Mouse (Mus musculus): Measurements from ENCODE around the gene U2af1. TPM values are rescaled to one million over a fixed set of nuclear protein-coding genes. Genes with fewer than 3 reads are reported as not detected.

Gene U2af1
- polyA plus RNA-seq, 1 experiment from 2014 or later: 162 TPM

DNA sequence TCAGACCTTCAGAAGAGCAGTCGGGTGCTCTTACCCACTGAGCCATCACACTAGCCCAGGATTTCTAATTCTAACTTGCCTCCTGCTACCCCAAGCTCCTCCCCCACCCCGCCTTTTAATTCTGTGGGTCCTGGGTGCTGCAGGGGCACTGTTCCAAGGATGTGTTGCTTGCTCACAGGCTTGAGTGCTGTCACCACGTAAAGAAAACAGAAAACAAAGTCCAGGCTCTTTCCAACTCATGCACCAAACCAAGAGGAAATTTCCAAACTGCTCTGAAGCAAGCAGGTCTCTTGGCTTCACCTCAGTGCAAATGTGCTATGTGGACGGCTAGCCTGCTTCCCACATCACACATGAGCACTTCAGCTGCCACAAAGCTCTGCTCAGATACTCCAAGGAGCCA, 3.3 kb downstream of the U2af1 start:
- no peak overlapping the region for H3K27ac ChIP-seq (ENCODE audit: low read depth)
- H3K36me3 ChIP-seq (ENCODE audit: control insufficient read depth, insufficient read depth, low read length): peaks cover 68% of the 10 kb centered on the region

DNA sequence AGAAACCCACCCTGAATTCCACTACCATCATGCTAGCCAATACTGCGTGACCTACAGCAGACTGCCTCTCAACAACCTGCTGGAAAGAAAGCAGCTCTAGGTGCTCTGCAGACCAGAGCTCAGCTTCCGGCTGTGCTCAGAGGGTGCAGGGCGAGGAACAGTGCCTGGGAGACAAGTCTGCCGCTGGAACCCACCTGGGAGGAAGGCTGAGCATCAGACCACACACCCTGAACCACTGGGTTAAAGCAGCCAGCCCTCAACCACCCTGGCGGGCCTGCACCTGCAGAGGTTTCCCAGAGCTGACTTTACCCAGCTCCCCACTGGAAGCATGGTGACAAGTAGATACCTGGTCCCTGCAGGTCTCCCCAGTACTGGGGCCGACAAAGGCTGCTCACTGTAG, 5.4 kb downstream of the U2af1 start:
- peaks cover 7% of the 10 kb centered on the region for H3K4me1 ChIP-seq (replicated peaks; ENCODE audit: control insufficient read depth, insufficient read depth, low read length)
- no peaks in the 10 kb centered on the region for H3K9me3 ChIP-seq (ENCODE audit: control insufficient read depth, low read length)
- no peak overlapping the region for H3K4me3 ChIP-seq (ENCODE audit: low read depth, low read length)
- H3K27me3 ChIP-seq (replicated peaks; ENCODE audit: control insufficient read depth, insufficient read depth, low read length): no peaks in the 10 kb centered on the region
- WGBS: 73% methylated on average over 6 of the region's 6 CpGs
- DNase-seq (ENCODE audit: low spot score): no peak
- H3K36me3 ChIP-seq (ENCODE audit: control insufficient read depth, insufficient read depth, low read length): peaks cover 89% of the 10 kb centered on the region
- no peak for ATAC-seq (replicated peaks; ENCODE audit: low FRiP score, low TSS enrichment, low read depth)
- no peak overlapping the region for H3K27ac ChIP-seq (ENCODE audit: low read depth)
- no peak overlapping the region for H3K4me2 ChIP-seq (ENCODE audit: low read length)
- H3K9ac ChIP-seq (ENCODE audit: low read length): no peak overlapping the region

More for the DNA sequence above, 3.3 kb downstream of the U2af1 start:
- no peak for DNase-seq (ENCODE audit: low spot score)
- Histone ChIP-seq H3K27me3 (replicated peaks; ENCODE audit: control insufficient read depth, insufficient read depth, low read length) (no peaks in the 10 kb centered on the region), H3K4me1 (replicated peaks; ENCODE audit: control insufficient read depth, insufficient read depth, low read length) (peaks cover 11% of the 10 kb centered on the region), H3K9ac (ENCODE audit: low read length) (no peak overlapping the region), H3K4me3 (ENCODE audit: low read depth, low read length) (no peak overlapping the region), H3K4me2 (ENCODE audit: low read length) (no peak overlapping the region), H3K9me3 (ENCODE audit: control insufficient read depth, low read length) (no peaks in the 10 kb centered on the region)
- no peak for ATAC-seq (replicated peaks; ENCODE audit: low FRiP score, low TSS enrichment, low read depth)
- 78% methylated on average over 4 of the region's 4 CpGs for WGBS

DNA sequence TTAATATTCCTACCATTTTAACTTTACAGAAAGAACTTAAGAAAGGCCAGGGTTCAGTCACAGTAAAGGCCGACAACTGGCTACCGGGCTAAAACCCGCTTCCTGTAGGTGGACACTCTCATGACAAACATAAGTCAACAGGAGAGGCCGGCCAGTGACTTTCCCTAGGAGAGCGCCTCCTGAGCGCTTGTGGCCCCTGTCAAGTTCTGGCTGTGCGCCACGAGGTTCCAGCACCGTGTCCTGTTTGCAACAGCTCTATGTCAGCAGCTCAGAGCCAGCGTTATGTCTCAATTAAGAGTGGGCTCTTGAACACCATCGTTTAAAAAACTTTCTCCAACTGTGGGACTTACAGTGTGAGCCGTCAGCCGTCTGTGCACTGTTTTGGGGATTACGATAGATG, 6.5 kb downstream of the U2af1 start:
- Histone ChIP-seq H3K27ac (ENCODE audit: low read depth) (no peak overlapping the region), H3K36me3 (ENCODE audit: control insufficient read depth, insufficient read depth, low read length) (peaks cover 96% of the 10 kb centered on the region), H3K27me3 (replicated peaks; ENCODE audit: control insufficient read depth, insufficient read depth, low read length) (no peaks in the 10 kb centered on the region), H3K4me1 (replicated peaks; ENCODE audit: control insufficient read depth, insufficient read depth, low read length) (peaks cover 2% of the 10 kb centered on the region), H3K9me3 (ENCODE audit: control insufficient read depth, low read length) (no peaks in the 10 kb centered on the region), H3K4me2 (ENCODE audit: low read length) (no peak overlapping the region), H3K4me3 (ENCODE audit: low read depth, low read length) (no peak overlapping the region), H3K9ac (ENCODE audit: low read length) (no peak overlapping the region)
- no peak for ATAC-seq (replicated peaks; ENCODE audit: low FRiP score, low TSS enrichment, low read depth)
- no peak for DNase-seq (ENCODE audit: low spot score)
- WGBS: 86% methylated on average over 14 of the region's 14 CpGs

DNA sequence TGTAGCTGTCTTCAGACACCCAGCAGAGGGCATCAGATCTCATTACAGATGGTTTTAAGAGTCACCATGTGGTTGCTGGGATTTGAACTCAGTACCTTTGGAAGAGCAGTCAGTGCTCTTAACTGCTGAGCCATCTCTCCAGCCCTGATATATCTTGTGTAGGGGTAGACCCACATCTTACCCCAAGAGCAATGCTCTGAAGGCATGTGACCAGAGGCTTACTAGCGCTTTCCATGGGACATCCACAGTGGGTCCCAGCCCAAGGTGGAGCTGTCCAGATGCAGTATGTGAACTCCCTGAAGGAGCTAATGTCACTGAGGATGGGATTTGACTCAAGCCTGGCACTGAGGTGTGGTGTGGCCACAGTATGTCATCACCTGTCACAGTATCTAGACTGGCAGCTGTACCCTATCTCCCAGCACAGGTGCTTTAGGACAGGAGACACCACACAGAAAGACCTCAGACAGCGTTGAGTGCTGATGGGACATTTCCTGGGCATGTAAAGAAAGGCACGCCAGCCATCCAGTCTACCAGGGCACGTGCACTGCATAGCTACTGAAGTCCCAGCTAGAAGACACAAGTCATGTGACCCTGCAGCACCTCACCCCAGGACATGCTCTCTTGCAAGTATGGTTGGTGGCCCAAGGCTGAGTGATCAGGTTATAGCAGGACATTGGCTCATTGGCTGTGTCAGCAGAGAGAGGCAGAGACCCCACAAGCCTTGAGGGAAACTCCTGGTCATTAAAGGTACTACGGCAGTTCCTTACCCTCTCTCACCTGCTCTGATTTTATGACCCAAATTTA, 12.3 kb downstream of the U2af1 start:
- peak; percentile 40; the same call in 1 of the 2 replicates for ATAC-seq (replicated peaks; ENCODE audit: low FRiP score, low TSS enrichment, low read depth)
- no peak overlapping the region for H3K4me2 ChIP-seq (ENCODE audit: low read length)
- no peak overlapping the region for H3K9ac ChIP-seq (ENCODE audit: low read length)
- no peaks in the 10 kb centered on the region for H3K9me3 ChIP-seq (ENCODE audit: control insufficient read depth, low read length)
- WGBS: 91% methylated on average over 5 of the region's 5 CpGs
- no peak for DNase-seq (ENCODE audit: low spot score)
- H3K36me3 ChIP-seq (ENCODE audit: control insufficient read depth, insufficient read depth, low read length): peaks cover 52% of the 10 kb centered on the region
- no peaks in the 10 kb centered on the region for H3K4me1 ChIP-seq (replicated peaks; ENCODE audit: control insufficient read depth, insufficient read depth, low read length)
- H3K4me3 ChIP-seq (ENCODE audit: low read depth, low read length): no peak overlapping the region
- no peaks in the 10 kb centered on the region for H3K27me3 ChIP-seq (replicated peaks; ENCODE audit: control insufficient read depth, insufficient read depth, low read length)
- no peak overlapping the region for H3K27ac ChIP-seq (ENCODE audit: low read depth)

DNA sequence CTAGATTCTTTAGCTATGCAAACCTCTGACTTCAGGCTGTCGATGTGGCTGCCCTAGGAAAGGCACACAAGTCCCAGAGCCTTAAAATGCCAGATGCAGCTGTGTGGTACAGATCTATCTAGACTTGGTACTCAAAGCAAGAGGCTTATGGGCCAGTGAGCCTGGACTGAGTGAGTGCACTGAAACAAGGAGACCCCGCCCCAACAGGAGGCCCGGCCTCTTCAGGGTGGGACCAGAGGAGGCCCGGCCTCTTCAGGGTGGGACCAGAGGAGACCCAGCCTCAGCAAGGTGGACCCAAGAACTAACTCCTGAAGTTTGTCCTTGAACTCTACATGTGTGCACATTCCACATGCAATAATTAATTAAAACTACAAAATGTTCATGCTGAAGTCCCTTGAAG, 15.8 kb downstream of the U2af1 start:
- Histone ChIP-seq H3K9ac (ENCODE audit: low read length) (no peak overlapping the region), H3K4me2 (ENCODE audit: low read length) (no peak overlapping the region), H3K27me3 (replicated peaks; ENCODE audit: control insufficient read depth, insufficient read depth, low read length) (no peaks in the 10 kb centered on the region), H3K36me3 (ENCODE audit: control insufficient read depth, insufficient read depth, low read length) (peaks cover 18% of the 10 kb centered on the region), H3K4me1 (replicated peaks; ENCODE audit: control insufficient read depth, insufficient read depth, low read length) (no peaks in the 10 kb centered on the region), H3K27ac (ENCODE audit: low read depth) (no peak overlapping the region), H3K4me3 (ENCODE audit: low read depth, low read length) (no peak overlapping the region), H3K9me3 (ENCODE audit: control insufficient read depth, low read length) (no peaks in the 10 kb centered on the region)
- no peak for DNase-seq (ENCODE audit: low spot score)
- ATAC-seq (replicated peaks; ENCODE audit: low FRiP score, low TSS enrichment, low read depth): no peak
- WGBS: 73% methylated on average over 4 of the region's 4 CpGs

DNA sequence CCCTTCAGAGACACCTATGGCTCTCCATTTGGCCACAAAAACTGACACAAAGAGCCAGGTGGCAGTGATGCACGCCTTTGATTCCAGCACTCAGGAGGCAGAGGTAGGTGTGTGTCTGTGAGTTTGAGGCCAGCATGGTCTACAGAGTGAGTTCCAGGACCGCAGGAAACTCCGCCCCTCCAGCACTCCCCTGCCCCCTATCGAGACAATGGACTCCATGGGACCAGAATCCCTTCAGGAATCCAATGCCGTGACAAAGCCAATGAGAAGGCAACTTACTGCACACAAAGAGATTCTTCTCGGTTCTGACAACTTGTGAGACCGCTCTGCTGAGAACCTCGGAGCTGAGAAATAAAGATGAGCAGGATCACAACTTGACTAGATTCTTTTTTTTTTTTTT, 16.4 kb downstream of the U2af1 start:
- Histone ChIP-seq H3K36me3 (ENCODE audit: control insufficient read depth, insufficient read depth, low read length) (peaks cover 12% of the 10 kb centered on the region), H3K9ac (ENCODE audit: low read length) (no peak overlapping the region), H3K4me1 (replicated peaks; ENCODE audit: control insufficient read depth, insufficient read depth, low read length) (no peaks in the 10 kb centered on the region; the same call in 1 of the 2 replicates), H3K4me3 (ENCODE audit: low read depth, low read length) (no peak overlapping the region), H3K4me2 (ENCODE audit: low read length) (no peak overlapping the region), H3K27ac (ENCODE audit: low read depth) (no peak overlapping the region), H3K9me3 (ENCODE audit: control insufficient read depth, low read length) (no peaks in the 10 kb centered on the region), H3K27me3 (replicated peaks; ENCODE audit: control insufficient read depth, insufficient read depth, low read length) (no peaks in the 10 kb centered on the region)
- 49% methylated on average over 8 of the region's 8 CpGs for WGBS
- no peak for ATAC-seq (replicated peaks; ENCODE audit: low FRiP score, low TSS enrichment, low read depth)
- no peak for DNase-seq (ENCODE audit: low spot score)

DNA sequence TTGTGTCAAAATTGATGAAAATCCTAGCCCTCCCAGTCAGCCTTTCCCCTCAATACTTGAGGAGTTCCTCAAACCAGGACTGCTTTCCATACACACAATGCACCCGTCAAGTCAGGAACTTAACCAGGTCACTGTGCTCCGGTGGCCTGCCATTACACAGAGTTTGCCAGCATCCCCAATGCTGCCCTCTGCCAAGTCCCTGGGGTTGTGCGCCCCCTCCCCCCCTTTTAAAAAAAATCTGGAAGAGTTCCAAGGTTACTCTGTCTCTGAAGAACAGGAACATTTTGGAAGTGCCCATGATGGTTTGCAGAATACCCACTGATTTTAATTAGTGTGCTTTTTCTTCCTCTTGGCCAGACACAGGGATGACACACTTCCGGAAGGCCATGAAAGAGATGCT, 19.0 kb downstream of the U2af1 start:
- H3K9ac ChIP-seq (ENCODE audit: low read length): no peak overlapping the region
- no peak overlapping the region for H3K4me3 ChIP-seq (ENCODE audit: low read depth, low read length)
- no peaks in the 10 kb centered on the region for H3K9me3 ChIP-seq (ENCODE audit: control insufficient read depth, low read length)
- H3K36me3 ChIP-seq (ENCODE audit: control insufficient read depth, insufficient read depth, low read length): no peaks in the 10 kb centered on the region
- ATAC-seq (replicated peaks; ENCODE audit: low FRiP score, low TSS enrichment, low read depth): no peak
- H3K27ac ChIP-seq (ENCODE audit: low read depth): no peak overlapping the region
- H3K27me3 ChIP-seq (replicated peaks; ENCODE audit: control insufficient read depth, insufficient read depth, low read length): peaks cover 21% of the 10 kb centered on the region
- no peak overlapping the region for H3K4me2 ChIP-seq (ENCODE audit: low read length)
- 60% methylated on average over 4 of the region's 4 CpGs for WGBS
- DNase-seq (ENCODE audit: low spot score): no peak
- H3K4me1 ChIP-seq (replicated peaks; ENCODE audit: control insufficient read depth, insufficient read depth, low read length): peaks cover 8% of the 10 kb centered on the region

DNA sequence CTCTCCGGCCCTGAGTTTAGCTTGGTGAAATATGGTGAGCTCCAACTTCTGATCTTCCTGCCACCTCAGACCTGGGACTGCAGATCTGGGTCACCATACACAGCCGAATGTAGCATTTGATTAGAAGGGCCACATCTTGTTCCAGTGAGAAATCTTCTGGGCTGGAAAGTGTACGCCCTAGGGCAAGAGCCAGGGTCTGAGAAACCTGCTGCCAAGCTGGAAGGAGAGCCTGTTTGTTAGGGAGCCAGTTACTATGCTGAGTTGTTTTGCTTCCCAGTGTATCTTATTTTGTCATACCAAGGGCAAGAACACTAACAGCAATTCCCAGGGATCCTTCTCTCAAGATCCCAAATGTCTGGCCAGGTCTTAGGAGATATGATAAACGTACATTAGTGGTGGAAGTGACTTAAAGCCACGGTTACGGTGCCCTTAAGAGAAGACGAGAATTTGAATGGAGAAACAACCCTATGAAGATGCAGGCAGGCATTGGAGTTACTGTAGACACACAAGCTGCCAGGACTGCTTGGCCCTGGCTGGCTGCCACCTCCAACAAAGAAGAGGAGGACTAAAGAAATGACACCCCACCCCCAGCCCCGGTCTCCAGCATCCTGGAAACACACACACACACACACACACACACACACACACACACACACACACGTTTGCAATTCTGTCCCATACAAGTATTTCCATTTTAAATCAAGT, 20.7 kb downstream of the U2af1 start:
- peaks cover 8% of the 10 kb centered on the region for H3K4me1 ChIP-seq (replicated peaks; ENCODE audit: control insufficient read depth, insufficient read depth, low read length)
- ATAC-seq (replicated peaks; ENCODE audit: low FRiP score, low TSS enrichment, low read depth) (no peak), DNase-seq (ENCODE audit: low spot score) (no peak)
- H3K4me3 ChIP-seq (ENCODE audit: low read depth, low read length): no peak overlapping the region
- no peak overlapping the region for H3K9ac ChIP-seq (ENCODE audit: low read length)
- no peaks in the 10 kb centered on the region for H3K36me3 ChIP-seq (ENCODE audit: control insufficient read depth, insufficient read depth, low read length)
- WGBS: 63% methylated on average over 9 of the region's 9 CpGs
- H3K9me3 ChIP-seq (ENCODE audit: control insufficient read depth, low read length): no peaks in the 10 kb centered on the region
- H3K4me2 ChIP-seq (ENCODE audit: low read length): no peak overlapping the region
- no peak overlapping the region for H3K27ac ChIP-seq (ENCODE audit: low read depth)
- peaks cover 21% of the 10 kb centered on the region for H3K27me3 ChIP-seq (replicated peaks; ENCODE audit: control insufficient read depth, insufficient read depth, low read length)

All from intestine, embryonic 14.5 days (tissue).